Mouse (Mus musculus) kidney, embryonic 14.5 days (tissue): ENCODE measurements around the gene Fat4. TPM values are rescaled to one million over a fixed set of nuclear protein-coding genes. Genes with fewer than 3 reads are reported as not detected.
A peak's percentile ranks its signal among the peaks of the same experiment; 100 is the strongest.

Experiments
- ATAC-seq: fragments of 200-750 bp; cut with Nextera tagmentation; 2 replicates; pipeline ENCODE4 v1.8.0; 2017; ENCODE audit warnings: moderate number of reproducible peaks, mild to moderate bottlenecking, moderate TSS enrichment, moderate library complexity; ENCODE audit not compliant: low FRiP score, low TSS enrichment
- H3K27ac ChIP-seq: fragments of 300-500 bp; sonication (generic); 2 replicates; pipeline ENCODE4 v1.5.1; 2014; ENCODE audit warnings: low read depth, mild to moderate bottlenecking, low read length, moderate library complexity, mixed read lengths
- H3K27me3 ChIP-seq: fragments of 300-500 bp; sonication (generic); 2 replicates; pipeline ENCODE4 v1.6.1; 2014; ENCODE audit warnings: mild to moderate bottlenecking, low read length; ENCODE audit not compliant: control insufficient read depth, insufficient read depth
- H3K36me3 ChIP-seq: fragments of 300-500 bp; sonication (generic); 2 replicates; pipeline ENCODE4 v1.6.1; 2014; ENCODE audit warnings: low read length, mixed read lengths; ENCODE audit not compliant: control insufficient read depth, insufficient read depth
- H3K4me1 ChIP-seq: fragments of 300-500 bp; sonication (generic); 2 replicates; pipeline ENCODE4 v1.6.1; 2014; ENCODE audit warnings: low read length, mixed read lengths; ENCODE audit not compliant: control insufficient read depth, insufficient read depth
- H3K4me2 ChIP-seq: fragments of 300-500 bp; sonication (generic); replicated peaks from 2 replicates; pipeline ENCODE4 v1.6.1; 2014; ENCODE audit warnings: low read depth, mild to moderate bottlenecking, low read length
- H3K4me3 ChIP-seq: fragments of 300-500 bp; sonication (generic); 2 replicates; pipeline ENCODE4 v1.5.1; 2014; ENCODE audit warnings: mild to moderate bottlenecking, low read length
- H3K9ac ChIP-seq: fragments of 300-500 bp; sonication (generic); 2 replicates; pipeline ENCODE4 v1.6.1; 2014; ENCODE audit warnings: low read depth, mild to moderate bottlenecking, low read length, moderate library complexity
- H3K9me3 ChIP-seq: fragments of 300-500 bp; sonication (generic); 2 replicates; pipeline ENCODE4 v1.6.1; 2016; ENCODE audit warnings: low read length; ENCODE audit not compliant: control insufficient read depth
- WGBS: fragments of 180-500 bp; shearing (Covaris S2); extraction: QIAGEN DNeasy Blood & Tissue Kit; methylation state at CpG from one replicate; pipeline ENCODE4 v1.1.7; 2014; 5-methylcytosine and 5-hydroxymethylcytosine counted together
- polyA plus RNA-seq: library from polyadenylated mRNA; unstranded; fragments of >200 nt; fragmentation: Nextera tagmentation; extraction: Ambion mirVana; gene quantifications from 2 replicates; pipeline ENCODE4 v1.2.1, GENCODE M21; 2014

Gene Fat4
- polyA plus RNA-seq, 1 experiment from 2014 or later = 14.1 TPM

- ATAC-seq = 0 out of 2 replicates have a peak, but pooled peaks have one; percentile 8
- Histone ChIP-seq H3K36me3 (peaks cover 30% of the 10 kb centered on the region; the same call in 1 of the 2 replicates), H3K27ac (0 out of 2 replicates have a peak overlapping the region, but pooled peaks have one; percentile 93), H3K9ac (peak overlapping the region; percentile 89), H3K4me2 (peak overlapping the region; percentile 92), H3K9me3 (0 out of 2 replicates have a peak, but pooled peaks cover 8% of the 10 kb centered on the region), H3K4me3 (peak overlapping the region; percentile 80), H3K4me1 (peaks cover 6% of the 10 kb centered on the region; the same call in 1 of the 2 replicates), H3K27me3 (no peaks in the 10 kb centered on the region; the same call in 1 of the 2 replicates)
- WGBS = under 1% methylated on average over 47 of the region's 47 CpGs
Observed at GRCm38 (mm10) chr3:38887381-38887991, 746 bp downstream of the Fat4 start.

- 11% methylated on average over 24 of the region's 24 CpGs for WGBS
- no peak for ATAC-seq
Observed at GRCm38 (mm10) chr3:38888111-38888510, 1.4 kb downstream of the Fat4 start.

DNA sequence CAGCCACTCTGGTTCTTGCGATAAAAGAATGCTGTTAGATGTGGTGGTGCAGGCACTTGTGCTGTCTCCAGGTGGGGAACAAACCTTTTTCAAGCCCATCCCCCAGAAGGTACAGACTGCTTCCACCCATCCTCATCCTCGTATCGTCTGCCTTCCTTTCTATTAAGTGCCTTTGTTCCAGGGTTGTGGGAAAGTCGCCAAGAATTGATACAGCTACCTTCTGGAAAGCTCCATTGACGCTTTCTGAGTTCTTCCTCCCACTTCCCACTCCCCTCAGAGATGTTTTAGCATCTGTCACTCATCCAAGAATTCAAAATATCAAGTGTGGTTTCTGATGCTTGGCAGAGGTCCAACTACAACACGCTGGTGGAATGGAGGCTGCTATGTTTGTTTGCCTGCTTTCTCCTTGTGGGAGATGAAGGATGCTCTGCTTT lies 6.1 kb downstream of the Fat4 start:
- Histone ChIP-seq H3K9ac (peak overlapping the region; percentile 24; the same call in 1 of the 2 replicates), H3K4me1 (peaks cover 9% of the 10 kb centered on the region; the same call in 1 of the 2 replicates)
- WGBS = 21% methylated on average over 6 of the region's 6 CpGs

More at GRCm38 (mm10) chr3:38888111-38888510, 1.4 kb downstream of the Fat4 start:
- Histone ChIP-seq H3K4me2 (peak overlapping the region; percentile 92), H3K4me3 (peak overlapping the region; percentile 80), H3K9me3 (0 out of 2 replicates have a peak, but pooled peaks cover 8% of the 10 kb centered on the region), H3K36me3 (peaks cover 30% of the 10 kb centered on the region; the same call in 1 of the 2 replicates), H3K4me1 (peaks cover 6% of the 10 kb centered on the region; the same call in 1 of the 2 replicates), H3K9ac (peak overlapping the region; percentile 89), H3K27ac (no peak overlapping the region), H3K27me3 (no peaks in the 10 kb centered on the region; the same call in 1 of the 2 replicates)

DNA sequence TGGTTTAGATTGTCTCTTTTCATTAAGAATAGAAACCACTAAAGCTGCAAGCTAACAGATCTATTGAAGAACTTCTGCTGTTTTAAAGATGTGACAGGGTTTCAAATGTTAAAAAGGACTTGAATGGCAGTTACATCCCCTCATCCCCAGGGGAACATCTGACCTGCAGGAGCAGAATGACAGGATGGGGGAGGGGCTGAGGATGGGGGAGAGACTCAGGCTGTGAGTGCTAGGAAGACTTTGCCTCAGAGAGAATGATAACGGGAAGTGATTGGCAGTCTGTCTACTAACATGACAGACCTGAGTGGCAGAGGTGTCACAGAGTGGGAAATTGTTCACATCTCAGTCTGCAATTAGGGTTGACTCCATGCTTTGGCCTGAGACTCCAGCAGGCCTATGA lies 14.1 kb downstream of the Fat4 start:
- WGBS = 33% methylated on average over 1 of the region's 1 CpGs
- Histone ChIP-seq H3K4me1 (peaks cover 16% of the 10 kb centered on the region), H3K4me2 (no peak overlapping the region), H3K27me3 (no peaks in the 10 kb centered on the region), H3K4me3 (no peak overlapping the region), H3K9ac (no peak overlapping the region), H3K9me3 (no peaks in the 10 kb centered on the region), H3K36me3 (peaks cover 3% of the 10 kb centered on the region; the same call in 1 of the 2 replicates), H3K27ac (no peak overlapping the region)
- ATAC-seq = no peak

More for the DNA sequence above, 6.1 kb downstream of the Fat4 start:
- Histone ChIP-seq H3K4me3 (peak overlapping the region; percentile 30), H3K9me3 (0 out of 2 replicates have a peak, but pooled peaks cover 8% of the 10 kb centered on the region), H3K4me2 (peak overlapping the region; percentile 59), H3K27ac (no peak overlapping the region), H3K36me3 (peaks cover 33% of the 10 kb centered on the region; the same call in 1 of the 2 replicates), H3K27me3 (no peaks in the 10 kb centered on the region)
- ATAC-seq = no peak

DNA sequence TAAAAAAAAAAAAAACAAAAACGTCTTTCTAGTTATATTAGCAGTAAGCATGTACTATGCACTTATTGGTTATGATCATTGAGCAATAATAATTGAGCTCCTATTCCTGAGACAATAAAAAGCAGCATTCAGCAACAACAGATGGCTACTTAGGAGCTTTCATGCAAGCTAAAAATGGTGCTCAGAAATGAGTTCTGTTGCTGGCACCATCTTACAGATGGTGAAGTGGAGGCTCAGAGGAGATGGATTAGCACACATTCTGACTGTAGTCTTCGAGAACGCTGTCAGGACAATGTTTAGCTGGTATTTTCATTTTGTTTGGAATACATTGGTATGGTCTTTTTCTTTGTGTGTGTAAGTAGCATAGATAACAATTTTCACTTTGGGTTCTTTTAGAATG lies 20.1 kb downstream of the Fat4 start:
- H3K27me3 ChIP-seq = no peaks in the 10 kb centered on the region
- H3K9ac ChIP-seq = no peak overlapping the region
- H3K36me3 ChIP-seq = no peaks in the 10 kb centered on the region
- no peak overlapping the region for H3K4me2 ChIP-seq
- ATAC-seq = no peak
- H3K4me3 ChIP-seq = no peak overlapping the region
- H3K4me1 ChIP-seq = peaks cover 13% of the 10 kb centered on the region
- H3K27ac ChIP-seq = no peak overlapping the region
- WGBS = 74% methylated on average over 3 of the region's 3 CpGs
- H3K9me3 ChIP-seq = no peaks in the 10 kb centered on the region

DNA sequence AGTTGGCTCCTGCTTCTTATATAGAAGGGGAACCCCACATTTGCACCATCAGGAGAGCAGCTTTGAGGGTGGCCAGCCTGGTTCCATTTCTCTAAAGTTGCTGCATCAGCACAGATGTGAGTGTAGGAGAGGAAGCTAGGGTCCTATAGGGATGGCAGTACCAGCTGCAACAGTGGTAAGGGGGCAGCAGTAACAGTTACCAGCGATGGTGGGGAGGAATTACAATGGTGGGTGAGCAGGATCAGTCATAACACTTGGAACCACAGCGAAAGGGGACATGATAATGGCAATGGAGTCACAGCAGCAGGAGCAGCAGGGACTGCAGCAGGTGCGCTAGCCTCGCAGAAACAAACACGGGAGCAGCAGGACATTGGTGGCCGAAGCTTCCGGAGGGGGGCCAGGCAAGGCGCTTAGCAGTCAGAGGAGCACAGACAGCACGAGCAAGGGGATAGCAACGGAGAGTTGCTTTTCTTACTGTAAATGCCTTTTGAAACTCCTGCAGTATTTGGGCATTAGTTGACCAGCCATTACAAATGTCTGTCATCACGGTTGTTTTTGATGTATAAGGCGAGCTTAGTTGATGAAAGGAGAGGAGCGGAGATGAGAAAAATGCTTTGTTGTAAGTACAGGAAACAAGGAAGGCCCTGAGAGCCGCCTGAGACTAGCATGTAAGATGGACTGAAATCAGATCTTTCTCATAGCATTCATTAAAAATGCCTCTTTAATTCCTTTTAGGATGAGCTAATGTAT lies 21.1 kb downstream of the Fat4 start:
- 46% methylated on average over 14 of the region's 14 CpGs for WGBS
- Histone ChIP-seq H3K27ac (no peak overlapping the region), H3K27me3 (no peaks in the 10 kb centered on the region), H3K4me1 (peaks cover 19% of the 10 kb centered on the region), H3K36me3 (no peaks in the 10 kb centered on the region), H3K9me3 (no peaks in the 10 kb centered on the region), H3K4me3 (no peak overlapping the region), H3K9ac (no peak overlapping the region), H3K4me2 (no peak overlapping the region)
- ATAC-seq = no peak

GRCm38 (mm10) chr3:38908426-38909111 lies 21.8 kb downstream of the Fat4 start:
- no peak for ATAC-seq
- 71% methylated on average over 13 of the region's 13 CpGs for WGBS
- Histone ChIP-seq H3K9me3 (no peaks in the 10 kb centered on the region), H3K4me3 (no peak overlapping the region), H3K9ac (no peak overlapping the region), H3K4me1 (peaks cover 26% of the 10 kb centered on the region), H3K27ac (no peak overlapping the region), H3K27me3 (no peaks in the 10 kb centered on the region), H3K36me3 (no peaks in the 10 kb centered on the region), H3K4me2 (no peak overlapping the region)

DNA sequence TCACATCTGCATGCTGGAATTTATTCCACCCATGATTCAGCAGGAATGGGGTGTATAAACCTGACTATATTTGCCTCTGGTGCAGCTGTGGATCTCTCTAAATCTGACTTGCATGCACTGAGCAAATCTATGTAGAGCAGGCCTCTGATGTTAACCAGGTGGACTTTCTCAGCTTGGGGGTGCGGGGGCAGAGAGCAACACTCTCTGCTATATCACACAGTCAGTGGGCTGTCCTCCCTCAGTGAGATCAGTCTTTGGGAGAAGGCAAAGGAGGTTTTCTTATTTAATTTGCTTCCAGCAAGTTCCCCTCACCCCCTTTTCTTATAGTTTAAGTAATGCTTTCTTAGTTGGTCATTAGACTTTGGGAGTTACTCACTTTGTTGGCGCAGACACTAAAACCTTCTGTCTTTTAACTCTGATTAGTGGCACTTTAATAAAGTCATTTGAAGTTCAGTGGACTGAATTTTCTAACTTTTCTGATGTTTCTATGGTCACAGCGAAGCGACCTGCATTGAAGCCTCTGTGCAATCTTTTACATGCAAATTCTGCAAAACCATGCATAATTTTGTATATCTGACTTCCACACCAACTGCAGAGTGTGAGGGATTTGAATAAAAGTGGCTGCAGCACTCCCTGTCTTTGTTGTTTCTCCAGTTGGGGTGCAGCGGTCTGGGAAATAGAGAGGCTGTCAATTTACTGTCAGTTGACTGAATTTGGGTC lies 26.2 kb downstream of the Fat4 start:
- Histone ChIP-seq H3K4me3 (no peak overlapping the region), H3K27me3 (no peaks in the 10 kb centered on the region), H3K9ac (no peak overlapping the region), H3K4me2 (peak overlapping the region; percentile 25), H3K9me3 (no peaks in the 10 kb centered on the region), H3K36me3 (no peaks in the 10 kb centered on the region), H3K4me1 (peaks cover 25% of the 10 kb centered on the region), H3K27ac (peak overlapping the region; percentile 77; the same call in 1 of the 2 replicates)
- WGBS = 20% methylated on average over 5 of the region's 5 CpGs
- peak; percentile 97 for ATAC-seq
